Comparison of ENCODE assay signal across 17 mouse cellular contexts in the genomic region with DNA sequence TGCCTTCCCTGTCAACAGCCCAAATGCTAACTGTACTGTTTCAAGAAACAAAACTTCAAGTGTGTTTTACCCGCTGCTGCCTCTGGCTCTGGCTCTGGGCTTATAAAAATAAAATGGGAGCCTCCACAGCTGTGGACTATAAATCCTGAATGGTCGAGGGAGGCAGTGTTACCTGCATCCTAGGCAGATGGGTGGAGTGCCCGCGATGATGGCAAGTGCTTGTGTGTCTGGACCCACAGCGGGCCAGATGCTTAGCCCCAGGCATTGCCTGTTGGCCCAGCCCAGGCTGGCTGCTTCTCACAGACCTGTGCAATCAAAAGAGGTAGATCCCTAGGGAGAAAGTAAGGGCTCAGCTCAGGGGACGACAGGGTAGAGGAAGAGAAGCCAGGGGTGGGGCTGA.
DNase-seq lines count a peak whose midpoint lies in the region; ATAC-seq and TF ChIP-seq lines count a peak whose summit lies in the region.
"Had no signal": no experiment of that assay in that cellular context is flagged by ENCODE, and none has a peak within 500 bp of the region (broad histone marks: within the 10 kb centered on the region; RNA-seq: fewer than 3 reads in every experiment).

No protein-coding gene starts in this region.

- H3K9ac ChIP-seq in forebrain, embryonic 15.5 days (replicated peaks) = no peak overlapping the region
- H3K9ac ChIP-seq in forebrain, postnatal 0 days = no peak overlapping the region
- peak overlapping the region; percentile 39; the same call in 1 of the 2 replicates for H3K9ac ChIP-seq in hindbrain, embryonic 14.5 days
- no peak overlapping the region for H3K9ac ChIP-seq in midbrain, embryonic 13.5 days (replicated peaks)
- no peak overlapping the region for H3K9ac ChIP-seq in stomach, postnatal 0 days (ENCODE audit: low read length)
- H3K9ac ChIP-seq: liver, postnatal 0 days had no signal

- no peaks in the 10 kb centered on the region for H3K79me2 ChIP-seq in C2C12 (ENCODE audit: control insufficient read depth, insufficient read depth)

- no peak overlapping the region for H3K27ac ChIP-seq in forebrain, embryonic 15.5 days (replicated peaks)
- no peak overlapping the region for H3K27ac ChIP-seq in forebrain, postnatal 0 days (ENCODE audit: low read depth, low read length)
- H3K27ac ChIP-seq in hindbrain, embryonic 14.5 days = peak overlapping the region; percentile 49; the same call in 1 of the 2 replicates
- H3K27ac ChIP-seq in midbrain, embryonic 13.5 days = no peak overlapping the region; the same call in 1 of the 2 replicates
- no peak overlapping the region for H3K27ac ChIP-seq in stomach, postnatal 0 days (replicated peaks)
- H3K27ac ChIP-seq: heart, embryonic 10.5 days; macrophage had no signal

- H3K36me3 ChIP-seq in forebrain, embryonic 15.5 days = no peaks in the 10 kb centered on the region
- H3K36me3 ChIP-seq in forebrain, postnatal 0 days (ENCODE audit: insufficient read depth) = no peaks in the 10 kb centered on the region
- H3K36me3 ChIP-seq in C2C12 (ENCODE audit: control insufficient read depth, insufficient read depth) = no peaks in the 10 kb centered on the region
- no peaks in the 10 kb centered on the region for H3K36me3 ChIP-seq in hindbrain, embryonic 14.5 days (replicated peaks; ENCODE audit: control insufficient read depth, insufficient read depth)
- H3K36me3 ChIP-seq in midbrain, embryonic 13.5 days = no peaks in the 10 kb centered on the region
- H3K36me3 ChIP-seq in stomach, postnatal 0 days (ENCODE audit: control insufficient read depth, insufficient read depth, low read length) = no peaks in the 10 kb centered on the region
- H3K36me3 ChIP-seq: heart, embryonic 10.5 days had no signal

- peaks cover 24% of the 10 kb centered on the region for H3K4me1 ChIP-seq in forebrain, embryonic 15.5 days
- H3K4me1 ChIP-seq in forebrain, postnatal 0 days (ENCODE audit: insufficient read depth) = no peaks in the 10 kb centered on the region
- peaks cover 49% of the 10 kb centered on the region for H3K4me1 ChIP-seq in hindbrain, embryonic 14.5 days (replicated peaks; ENCODE audit: control insufficient read depth, insufficient read depth, low read length)
- H3K4me1 ChIP-seq in midbrain, embryonic 13.5 days (replicated peaks) = peaks cover 59% of the 10 kb centered on the region
- no peaks in the 10 kb centered on the region for H3K4me1 ChIP-seq in stomach, postnatal 0 days (replicated peaks; ENCODE audit: control insufficient read depth, insufficient read depth)

- peaks cover 25% of the 10 kb centered on the region for H3K27me3 ChIP-seq in forebrain, embryonic 15.5 days
- peaks cover 13% of the 10 kb centered on the region for H3K27me3 ChIP-seq in forebrain, postnatal 0 days (ENCODE audit: insufficient read depth, low read length)
- H3K27me3 ChIP-seq in C2C12 (ENCODE audit: control insufficient read depth, insufficient read depth, insufficient read length) = no peaks in the 10 kb centered on the region
- H3K27me3 ChIP-seq in hindbrain, embryonic 14.5 days (ENCODE audit: control insufficient read depth, insufficient read depth, low read length) = peaks cover 46% of the 10 kb centered on the region
- peaks cover 75% of the 10 kb centered on the region for H3K27me3 ChIP-seq in midbrain, embryonic 13.5 days
- no peaks in the 10 kb centered on the region for H3K27me3 ChIP-seq in stomach, postnatal 0 days (ENCODE audit: control insufficient read depth, insufficient read depth, low read length)

- DNase-seq in forebrain, postnatal 0 days = no peak
- no peak for DNase-seq in hindbrain, embryonic 14.5 days (ENCODE audit: low spot score)
- no peak for DNase-seq in cerebellum, postnatal 25 days
- DNase-seq in spleen, postnatal 36 days (ENCODE audit: low spot score in 2 of 2) = no peak
- no peak for DNase-seq in stomach, postnatal 0 days (ENCODE audit: low spot score)
- DNase-seq: adrenal gland, postnatal 14 days; cerebellum, adult 9-11 months; gastrocnemius, postnatal 14 days; heart, postnatal 4 days; kidney, adult 2 months; liver, postnatal 0 days; thymus, postnatal 36 days had no signal

- 0 out of 2 replicates have a peak overlapping the region, but pooled peaks have one; percentile 36 for H3K4me2 ChIP-seq in forebrain, embryonic 15.5 days (replicated peaks)
- no peak overlapping the region for H3K4me2 ChIP-seq in forebrain, postnatal 0 days (ENCODE audit: low read depth)
- peak overlapping the region; percentile 41 for H3K4me2 ChIP-seq in hindbrain, embryonic 14.5 days (replicated peaks)
- H3K4me2 ChIP-seq in midbrain, embryonic 13.5 days (replicated peaks) = no peak overlapping the region
- H3K4me2 ChIP-seq in stomach, postnatal 0 days (replicated peaks; ENCODE audit: low read depth) = no peak overlapping the region

- TF ChIP-seq CTCF in forebrain, postnatal 0 days (IDR thresholded peaks at IDR 0.05; ENCODE audit: low read depth) = no peak
- no peak for TF ChIP-seq CTCF in C2C12 (IDR thresholded peaks at IDR 0.05; ENCODE audit: control insufficient read depth, insufficient read depth, insufficient read length)
- TF ChIP-seq CTCF in stomach, postnatal 0 days (IDR thresholded peaks at IDR 0.05; ENCODE audit: low read depth) = no peak

- H3K4me3 ChIP-seq in forebrain, embryonic 15.5 days = no peak overlapping the region
- no peak overlapping the region for H3K4me3 ChIP-seq in forebrain, postnatal 0 days (ENCODE audit: low read depth, low read length)
- no peak overlapping the region for H3K4me3 ChIP-seq in C2C12 (ENCODE audit: insufficient read depth, poor library complexity, severe bottlenecking)
- H3K4me3 ChIP-seq in hindbrain, embryonic 14.5 days (replicated peaks; ENCODE audit: low read length) = no peak overlapping the region
- no peak overlapping the region for H3K4me3 ChIP-seq in midbrain, embryonic 13.5 days (replicated peaks)
- H3K4me3 ChIP-seq in stomach, postnatal 0 days (ENCODE audit: low read depth, low read length) = no peak overlapping the region

- H3K79me3 ChIP-seq in C2C12 (ENCODE audit: low read depth) = no peaks in the 10 kb centered on the region

- no peak overlapping the region for H3ac ChIP-seq in C2C12 (ENCODE audit: control insufficient read depth, insufficient read length, low read depth)

- no peak for TF ChIP-seq EP300 in stomach, postnatal 0 days (optimal IDR thresholded peaks at IDR 0.05)

- WGBS in forebrain, embryonic 15.5 days = 55% methylated on average over 6 of the region's 6 CpGs
- WGBS in forebrain, postnatal 0 days = 48% methylated on average over 6 of the region's 6 CpGs
- 41% methylated on average over 6 of the region's 6 CpGs for WGBS in hindbrain, embryonic 14.5 days
- 54% methylated on average over 6 of the region's 6 CpGs for WGBS in midbrain, embryonic 13.5 days
- 36% methylated on average over 6 of the region's 6 CpGs for WGBS in stomach, postnatal 0 days

- no peaks in the 10 kb centered on the region for H3K9me3 ChIP-seq in forebrain, embryonic 15.5 days
- no peaks in the 10 kb centered on the region for H3K9me3 ChIP-seq in forebrain, postnatal 0 days (ENCODE audit: low read length)
- H3K9me3 ChIP-seq in hindbrain, embryonic 14.5 days (ENCODE audit: control insufficient read depth, low read length) = no peaks in the 10 kb centered on the region
- H3K9me3 ChIP-seq in midbrain, embryonic 13.5 days = no peaks in the 10 kb centered on the region
- no peaks in the 10 kb centered on the region for H3K9me3 ChIP-seq in stomach, postnatal 0 days (ENCODE audit: control insufficient read depth, low read length)
- H3K9me3 ChIP-seq: heart, embryonic 10.5 days had no signal

- 0 out of 2 replicates have a peak, but pooled peaks have one; percentile 14 for ATAC-seq in forebrain, embryonic 15.5 days (replicated peaks)
- no peak for ATAC-seq in forebrain, postnatal 0 days
- no peak for ATAC-seq in hindbrain, embryonic 14.5 days (ENCODE audit: low FRiP score)
- peak; percentile 59 for ATAC-seq in midbrain, embryonic 13.5 days
- no peak for ATAC-seq in stomach, postnatal 0 days (ENCODE audit: low FRiP score, low TSS enrichment)
- ATAC-seq: liver, postnatal 0 days had no signal

TF ChIP-seq in C2C12, 6 proteins besides CTCF, POLR2A, EP300 and RAD21:
- TF ChIP-seq MYOD1 (IDR thresholded peaks at IDR 0.05; ENCODE audit: control insufficient read depth, insufficient read length, low read depth) (peak; percentile 13), FOSL1 (IDR thresholded peaks at IDR 0.05; ENCODE audit: insufficient read depth, low read length, poor library complexity, severe bottlenecking) (no peak)

Comparison
In these comparisons a context has a peak if more than half of its experiments do, and no peak if none do; other contexts are left out.
1. ATAC-seq: peak in forebrain, embryonic 15.5 days (single experiment) and midbrain, embryonic 13.5 days (single experiment); none in forebrain, postnatal 0 days (single experiment), hindbrain, embryonic 14.5 days (single experiment) and stomach, postnatal 0 days (single experiment).
2. H3K4me2 ChIP-seq: peak in forebrain, embryonic 15.5 days (single experiment) and hindbrain, embryonic 14.5 days (single experiment); none in forebrain, postnatal 0 days (single experiment), midbrain, embryonic 13.5 days (single experiment) and stomach, postnatal 0 days (single experiment).